ENCODE assay signal across 9 mouse cellular contexts in genomic region chr3:142475913-142476312, GRCm38 (mm10). TPM values are rescaled to one million over a fixed set of nuclear protein-coding genes. Genes with fewer than 3 reads are reported as not detected.
DNase-seq lines count a peak whose midpoint lies in the region; ATAC-seq and TF ChIP-seq lines count a peak whose summit lies in the region.
"Had no signal": no experiment of that assay in that cellular context is flagged by ENCODE, and none has a peak within 500 bp of the region (broad histone marks: within the 10 kb centered on the region; RNA-seq: fewer than 3 reads in every experiment).

No protein-coding gene starts in this region.

- no peaks in the 10 kb centered on the region for H3K36me3 ChIP-seq in heart, embryonic 10.5 days
- no peaks in the 10 kb centered on the region for H3K36me3 ChIP-seq in E14TG2a.4 (ENCODE audit: insufficient read depth, low read length)
- H3K36me3 ChIP-seq in stomach, postnatal 0 days (ENCODE audit: control insufficient read depth, insufficient read depth, low read length) = no peaks in the 10 kb centered on the region
- H3K36me3 ChIP-seq: lung, embryonic 15.5 days had no signal

- no peak overlapping the region for H3K4me3 ChIP-seq in heart, embryonic 10.5 days
- no peak overlapping the region for H3K4me3 ChIP-seq in E14TG2a.4 (replicated peaks; ENCODE audit: low read length)
- no peak overlapping the region for H3K4me3 ChIP-seq in layer of hippocampus, adult 2 months
- no peak overlapping the region for H3K4me3 ChIP-seq in stomach, postnatal 0 days (ENCODE audit: low read depth, low read length)
- H3K4me3 ChIP-seq: lung, embryonic 15.5 days had no signal

- no peak for ATAC-seq in stomach, postnatal 0 days (ENCODE audit: low FRiP score, low TSS enrichment)

- no peak overlapping the region for H3K4me2 ChIP-seq in stomach, postnatal 0 days (replicated peaks; ENCODE audit: low read depth)
- H3K4me2 ChIP-seq: lung, embryonic 15.5 days had no signal

- TF ChIP-seq EP300 in stomach, postnatal 0 days (optimal IDR thresholded peaks at IDR 0.05) = no peak

- 21% methylated on average over 4 of the region's 4 CpGs for WGBS in heart, embryonic 10.5 days
- WGBS in stomach, postnatal 0 days = 19% methylated on average over 4 of the region's 4 CpGs

- peaks cover 7% of the 10 kb centered on the region; the same call in 1 of the 2 replicates for H3K4me1 ChIP-seq in heart, embryonic 10.5 days
- no peaks in the 10 kb centered on the region for H3K4me1 ChIP-seq in E14TG2a.4 (replicated peaks; ENCODE audit: low read depth, low read length)
- H3K4me1 ChIP-seq in stomach, postnatal 0 days (replicated peaks; ENCODE audit: control insufficient read depth, insufficient read depth) = no peaks in the 10 kb centered on the region
- H3K4me1 ChIP-seq: lung, embryonic 15.5 days had no signal

- peak; percentile 41 for TF ChIP-seq CTCF in E14TG2a.4 (conservative IDR thresholded peaks at IDR 0.05; ENCODE audit: low read length)
- TF ChIP-seq CTCF in layer of hippocampus, adult 2 months (conservative IDR thresholded peaks at IDR 0.05) = peak; percentile 92
- peak; percentile 86 for TF ChIP-seq CTCF in stomach, postnatal 0 days (IDR thresholded peaks at IDR 0.05; ENCODE audit: low read depth)

- H3K27ac ChIP-seq in heart, embryonic 10.5 days = no peak overlapping the region
- no peak overlapping the region for H3K27ac ChIP-seq in layer of hippocampus, adult 2 months
- H3K27ac ChIP-seq in stomach, postnatal 0 days (replicated peaks) = no peak overlapping the region
- H3K27ac ChIP-seq: lung, embryonic 15.5 days had no signal

- no peaks in the 10 kb centered on the region for H3K27me3 ChIP-seq in heart, embryonic 10.5 days (ENCODE audit: insufficient read depth, poor library complexity, severe bottlenecking)
- H3K27me3 ChIP-seq in E14TG2a.4 (ENCODE audit: insufficient read depth, low read length) = 0 out of 2 replicates have a peak, but pooled peaks cover 4% of the 10 kb centered on the region
- no peaks in the 10 kb centered on the region for H3K27me3 ChIP-seq in stomach, postnatal 0 days (ENCODE audit: control insufficient read depth, insufficient read depth, low read length)
- H3K27me3 ChIP-seq: lung, embryonic 15.5 days had no signal

- no peaks in the 10 kb centered on the region for H3K9me3 ChIP-seq in heart, embryonic 10.5 days
- no peaks in the 10 kb centered on the region for H3K9me3 ChIP-seq in E14TG2a.4 (ENCODE audit: low read length)
- no peaks in the 10 kb centered on the region for H3K9me3 ChIP-seq in stomach, postnatal 0 days (ENCODE audit: control insufficient read depth, low read length)
- H3K9me3 ChIP-seq: lung, embryonic 15.5 days had no signal

- H3K9ac ChIP-seq in stomach, postnatal 0 days (ENCODE audit: low read length) = no peak overlapping the region
- H3K9ac ChIP-seq: lung, embryonic 15.5 days had no signal

- intact Hi-C loops in gastrocnemius, postnatal 14 days (cut with DNase I; ENCODE audit: low total_unique reads) = loop anchor here (5.0 to 10.0 kb wide), 2 partner anchors 194 to 611 kb away; no protein-coding TSS in a partner anchor

- DNase-seq in heart, adult 11 months = peak; percentile 74
- DNase-seq in heart, embryonic 10.5 days (ENCODE audit: low spot score) = no peak
- DNase-seq in cerebellum, adult 8-10 months = peak; percentile 38
- peak; percentile 32 for DNase-seq in gastrocnemius, postnatal 14 days
- DNase-seq in layer of hippocampus, adult 2 months (ENCODE audit: low spot score in 2 of 2) = peak; percentile 42 to 73
- peak; percentile 67 for DNase-seq in lung, postnatal 36 days
- peak; percentile 75 for DNase-seq in stomach, postnatal 0 days (ENCODE audit: low spot score)

RNA-seq across cellular contexts. Expression of gene Gbp5, which starts 17.9 kb away (rescaled TPM):
- polyA plus RNA-seq in heart, embryonic 10.5 days (2016; fragmentation: Nextera tagmentation; extraction: Ambion mirVana) = not detected in 2 replicates
- 1 to 10 TPM; 2.2 to 2.3 TPM for total RNA-seq in gastrocnemius, postnatal 14 days (2021)
- total RNA-seq in layer of hippocampus, adult 2 months (2021) = 1 to 10 TPM; 1.5 to 1.8 TPM
- polyA plus RNA-seq in stomach, postnatal 0 days (2015; fragmentation: Nextera tagmentation; extraction: Ambion mirVana) = 0.17 and 0.18 TPM in 2 replicates

RNA-seq across cellular contexts. Expression of gene Gbp7, which starts 54.2 kb away (rescaled TPM):
- 0.53 and 1.0 TPM in 2 replicates for polyA plus RNA-seq in heart, embryonic 10.5 days (2016; fragmentation: Nextera tagmentation; extraction: Ambion mirVana)
- total RNA-seq in gastrocnemius, postnatal 14 days (2021) = 1 to 10 TPM; 5.7 to 6.3 TPM
- 1 to 10 TPM; 2.6 to 3.3 TPM for total RNA-seq in layer of hippocampus, adult 2 months (2021)
- polyA plus RNA-seq in stomach, postnatal 0 days (2015; fragmentation: Nextera tagmentation; extraction: Ambion mirVana) = 3.8 and 4.2 TPM in 2 replicates

Comparison
In these comparisons a context has a peak if more than half of its experiments do, and no peak if none do; other contexts are left out.
1. CTCF ChIP-seq: peak in every context shown above with its lines; median percentile 92 in layer of hippocampus, adult 2 months; 86 in stomach, postnatal 0 days; 41 in E14TG2a.4.